Mouse (Mus musculus) pancreas, adult 10 weeks (tissue): ENCODE measurements around the gene Myo19. TPM values are rescaled to one million over a fixed set of nuclear protein-coding genes. Genes with fewer than 3 reads are reported as not detected.

Source experiments
- polyA plus RNA-seq: library from polyadenylated mRNA; stranded (reverse); fragments of 350-450 nt; fragmentation: Illumina TruSeq; extraction: RNeasy Lipid Tissue Mini Kit (QIAGEN cat#74804); gene quantifications from one replicate; pipeline ENCODE4 v1.2.3, GENCODE M21; 2015; ENCODE audit warnings: low read depth, low replicate concordance; ENCODE audit not compliant: insufficient read depth

Gene Myo19
- polyA plus RNA-seq: 1.0 TPM

DNA sequence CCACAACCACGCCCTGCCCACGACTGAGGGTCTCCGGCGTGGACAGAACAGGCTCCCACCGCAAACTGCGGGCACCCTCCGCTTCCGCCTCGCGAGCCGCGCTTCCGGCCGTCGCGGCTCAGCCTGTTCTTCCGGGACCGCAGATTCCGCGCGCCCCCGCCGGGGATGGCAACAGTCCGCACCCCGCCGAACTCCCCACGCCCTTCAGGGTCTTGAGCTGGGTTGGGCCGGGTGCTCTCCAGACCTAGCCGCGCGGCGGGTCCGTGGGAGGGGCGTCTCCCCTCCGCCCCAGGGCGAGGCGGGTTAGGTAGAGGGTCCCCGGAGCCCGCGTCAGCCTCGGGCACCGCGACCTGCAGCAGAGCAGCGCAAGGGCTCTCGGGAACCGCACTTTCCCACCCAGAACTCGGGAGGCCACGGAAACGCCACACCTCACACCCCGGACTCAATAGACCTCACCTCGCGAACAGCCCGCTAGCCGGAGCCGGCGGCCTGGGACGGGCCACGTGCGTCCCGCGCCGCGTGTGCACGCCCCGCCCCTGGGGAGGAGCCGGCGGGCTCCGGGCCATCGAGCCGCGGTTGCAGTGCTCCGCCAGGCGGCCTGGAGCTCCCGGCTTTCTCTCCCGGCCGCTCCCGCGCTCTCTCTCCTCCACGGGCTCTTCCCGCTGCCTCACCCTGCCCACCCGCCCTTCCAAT, at the start of gene Myo19, which contains the start of gene Pigw:
Gene Myo19, plus strand, starts transcription at position 377 of the 693 bp plus-strand sequence.
Gene Pigw, minus strand, starts transcription at position 514 of the 693 bp plus-strand sequence.

DNA sequence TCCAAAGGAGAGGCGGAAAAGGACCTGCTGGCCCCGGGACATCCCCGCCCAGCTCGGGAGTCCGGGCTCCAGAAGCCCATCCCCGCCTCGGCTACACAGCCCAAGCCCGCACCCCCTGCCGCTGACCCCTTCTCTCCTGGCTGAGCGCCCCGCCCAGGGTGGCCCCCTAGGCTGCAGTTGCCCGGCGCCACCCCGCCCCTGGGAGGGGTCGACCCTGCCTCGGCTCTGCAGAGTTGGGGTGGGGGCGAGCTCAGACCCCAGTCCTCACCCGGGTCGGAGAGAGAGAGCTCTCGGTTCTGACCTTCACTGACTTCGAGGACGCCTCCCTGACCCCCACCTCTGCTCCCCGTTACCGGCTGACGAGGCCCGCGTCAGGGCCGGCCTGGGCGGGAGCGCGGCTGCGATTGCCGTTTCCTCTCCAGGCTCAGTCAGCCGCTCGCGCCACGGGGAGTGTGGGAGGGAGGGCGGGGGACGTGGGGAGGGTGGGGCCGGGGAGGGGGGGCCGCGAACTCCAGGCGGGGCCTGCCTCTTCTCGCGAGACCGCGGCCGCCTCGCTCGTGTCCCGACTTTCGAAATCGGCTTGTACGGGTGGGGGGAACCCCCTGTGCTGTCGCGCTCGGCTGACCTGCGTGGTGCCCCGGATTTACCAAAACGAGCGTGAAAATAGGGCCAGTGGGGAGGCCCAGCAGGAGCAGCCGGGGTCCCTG, 9.5 kb upstream of the Myo19 start, which contains the start of gene Ggnbp2:
Gene Ggnbp2, minus strand, starts transcription at position 481 of the 707 bp plus-strand sequence.

DNA sequence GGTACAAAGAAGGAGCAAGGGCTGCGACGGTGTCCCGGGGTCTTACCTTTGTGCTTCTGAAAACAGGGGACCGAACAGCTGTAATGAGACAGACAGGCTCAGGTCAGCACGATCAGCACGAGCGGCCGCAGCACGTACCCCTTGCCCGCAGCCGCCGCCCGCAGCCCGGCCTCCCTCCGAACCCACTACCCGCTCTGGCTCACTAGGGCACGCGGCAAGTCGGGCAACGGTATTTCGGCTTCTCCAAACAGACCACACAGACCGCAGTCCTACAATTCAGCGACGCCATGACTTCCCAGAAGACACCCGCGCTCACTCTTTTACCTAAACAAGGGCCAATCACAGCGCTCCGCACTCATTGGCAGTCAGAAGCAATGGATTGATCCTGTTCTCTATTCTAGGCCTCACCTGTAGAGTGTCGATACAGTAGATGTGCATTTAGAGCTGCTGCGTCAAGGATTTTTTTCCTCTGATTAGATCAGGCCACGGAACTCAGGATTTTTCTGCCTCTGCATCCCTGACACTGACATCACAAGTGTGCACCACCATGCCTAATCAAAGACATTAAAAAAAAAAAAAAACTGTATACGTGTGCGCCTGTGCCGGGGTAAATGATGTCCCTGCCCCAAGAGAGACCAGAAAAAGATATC, 36.2 kb downstream of the Myo19 start, which contains the start of gene Znhit3:
Gene Znhit3, minus strand, starts transcription at position 314 of the 650 bp plus-strand sequence.

DNA sequence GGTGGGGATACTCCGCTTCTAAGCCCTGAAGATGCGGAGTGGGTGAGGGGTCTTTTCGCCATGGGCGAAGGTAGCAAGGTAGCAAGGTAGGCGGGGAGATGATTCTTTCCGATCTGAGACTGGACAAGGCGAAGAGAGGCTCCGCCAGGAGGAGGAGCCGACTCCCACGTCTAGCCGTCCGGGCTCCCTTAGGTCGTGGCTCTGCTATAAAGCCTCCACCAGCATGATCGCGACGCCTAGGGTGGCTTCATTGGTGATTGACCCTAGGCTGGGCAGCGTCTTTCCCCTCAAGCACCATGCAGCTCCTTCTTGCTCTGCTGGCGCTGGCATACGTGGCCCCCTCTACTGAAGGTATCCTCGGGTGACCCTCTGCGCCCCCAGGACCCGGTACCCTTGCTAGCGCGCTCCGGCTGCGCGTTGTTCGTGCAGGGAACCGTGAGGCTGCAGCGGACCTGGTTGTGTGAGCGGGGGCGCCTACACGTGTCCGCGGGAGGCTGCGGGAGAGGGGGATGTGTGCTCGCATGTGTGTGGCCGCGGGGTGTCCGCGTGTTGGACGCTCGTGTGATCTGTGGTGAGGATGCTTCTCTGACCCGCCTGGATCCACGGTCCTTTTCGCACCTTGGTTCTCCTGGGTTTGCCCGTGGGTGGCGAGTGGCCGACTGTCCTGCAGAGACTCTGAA, 77.8 kb downstream of the Myo19 start, which contains the start of gene Car4:
Gene Car4, plus strand, starts transcription at position 196 of the 680 bp plus-strand sequence.

Other genes with a start within 250 kb of the Myo19 start
- gene Mrm1, start 60.6 kb upstream of the Myo19 start, polyA plus RNA-seq: 3.9 TPM
- 1.8 TPM for gene Dhrs11, start 51.2 kb upstream of the Myo19 start, polyA plus RNA-seq
- gene Ggnbp2, start 9.3 kb upstream of the Myo19 start, polyA plus RNA-seq: 21.3 TPM
- gene Pigw, start 137 bp downstream of the Myo19 start, polyA plus RNA-seq: 1.3 TPM
- 5.5 TPM for gene Znhit3, start 36.2 kb downstream of the Myo19 start, polyA plus RNA-seq
- 37.5 TPM for gene Car4, start 77.6 kb downstream of the Myo19 start, polyA plus RNA-seq